Mouse (Mus musculus) neutrophil, adult 83 days (primary cell): ENCODE measurements around the gene Naxe. TPM values are rescaled to one million over a fixed set of nuclear protein-coding genes. Genes with fewer than 3 reads are reported as not detected.

Source experiments
- total RNA-seq, 2 experiments: library from RNA; stranded (reverse); gene quantifications; one replicate each; pipeline ENCODE4 v1.2.4; 2023

Gene Naxe
- 10 to 100 TPM; 26.4 to 30.3 TPM for total RNA-seq

GRCm38 (mm10) chr3:88057902-88058696, at the start of gene Naxe:
TSS of gene Naxe (minus strand) at chr3:88058495.

GRCm38 (mm10) chr3:88081345-88082223, 23.3 kb upstream of the Naxe start, which contains the start of gene Iqgap3:
TSS of gene Iqgap3 (plus strand) at chr3:88081971.

GRCm38 (mm10) chr3:88078204-88078603, 19.9 kb upstream of the Naxe start, which contains the start of gene Ttc24:
TSS of gene Ttc24 (minus strand) at chr3:88078304.

GRCm38 (mm10) chr3:88042661-88043421, 15.5 kb downstream of the Naxe start, which contains the start of gene Gpatch4:
TSS of gene Gpatch4 (plus strand) at chr3:88043108.

GRCm38 (mm10) chr3:88027434-88028186, 30.7 kb downstream of the Naxe start, which contains the start of gene Hapln2:
TSS of gene Hapln2 (minus strand) at chr3:88027583.

Other genes with a start within 250 kb of the Naxe start
- gene Pear1, start 234.2 kb downstream of the Naxe start, total RNA-seq: 1 to 10 TPM in 1 of 2 experiments, under 1 TPM in 1; 0.22 to 1.3 TPM
- under 1 TPM; 0.57 to 0.70 TPM for gene Sh2d2a, start 211.7 kb downstream of the Naxe start, total RNA-seq
- 10 to 100 TPM; 30.5 to 30.9 TPM for gene Prcc, start 172.9 kb downstream of the Naxe start, total RNA-seq
- gene Hdgf, start 152.2 kb downstream of the Naxe start, total RNA-seq: 100 to 1,000 TPM; 117 to 149 TPM
- 10 to 100 TPM; 65.4 to 71.5 TPM for gene Mrpl24, start 139.0 kb downstream of the Naxe start, total RNA-seq
- gene Isg20l2, start 128.2 kb downstream of the Naxe start, total RNA-seq: 10 to 100 TPM; 23.2 to 24.4 TPM
- gene Rrnad1, start 127.8 kb downstream of the Naxe start, total RNA-seq: 10 to 100 TPM in 1 of 2 experiments, 1 to 10 TPM in 1; 9.9 to 12.1 TPM
- gene Crabp2, start 109.8 kb downstream of the Naxe start, total RNA-seq: not detected
- not detected for gene Nes, start 87.4 kb downstream of the Naxe start, total RNA-seq
- not detected for gene Bcan, start 58.3 kb downstream of the Naxe start, total RNA-seq
- gene Hapln2, start 30.9 kb downstream of the Naxe start, total RNA-seq: not detected
- gene Gpatch4, start 15.4 kb downstream of the Naxe start, total RNA-seq: 1 to 10 TPM; 2.5 to 5.9 TPM
- not detected for gene Ttc24, start 19.8 kb upstream of the Naxe start, total RNA-seq
- 10 to 100 TPM; 35.3 to 39.7 TPM for gene Iqgap3, start 23.5 kb upstream of the Naxe start, total RNA-seq
- 10 to 100 TPM; 55.4 to 69.5 TPM for gene Mef2d, start 83.9 kb upstream of the Naxe start, total RNA-seq
- gene Rhbg, start 196.2 kb upstream of the Naxe start, total RNA-seq: not detected
- gene Gm38392, start 228.7 kb upstream of the Naxe start, total RNA-seq: not detected
- gene Tsacc, start 238.5 kb upstream of the Naxe start, total RNA-seq: 1 to 10 TPM in 1 of 2 experiments, not detected in 1; 1.3 TPM
- 10 to 100 TPM; 66.6 to 69.9 TPM for gene Cct3, start 238.6 kb upstream of the Naxe start, total RNA-seq